Mouse (Mus musculus): Measurements from ENCODE around the gene Stam. TPM values are rescaled to one million over a fixed set of nuclear protein-coding genes. Genes with fewer than 3 reads are reported as not detected.

Gene Stam
- polyA plus RNA-seq, 1 experiment from 2014 or later = 41.4 TPM

GRCm38 (mm10) chr2:14107673-14108072 lies 33.8 kb downstream of the Stam start:
- DNase-seq (ENCODE audit: low spot score) = no peak

GRCm38 (mm10) chr2:14126387-14126786 lies 52.5 kb downstream of the Stam start:
- no peak for DNase-seq (ENCODE audit: low spot score)

- DNase-seq (ENCODE audit: low spot score) = no peak
Measured at GRCm38 (mm10) chr2:14127629-14128028, 53.7 kb downstream of the Stam start.

- peak; percentile 87 for DNase-seq (ENCODE audit: low spot score)
Measured at GRCm38 (mm10) chr2:14130641-14131339, 56.9 kb downstream of the Stam start.

- no peak for DNase-seq (ENCODE audit: low spot score)
Measured at GRCm38 (mm10) chr2:14132468-14133326, 58.8 kb downstream of the Stam start.

- no peak for DNase-seq (ENCODE audit: low spot score)
Measured at GRCm38 (mm10) chr2:14136906-14137305, 63.0 kb downstream of the Stam start.

GRCm38 (mm10) chr2:14139590-14139989 lies 65.7 kb downstream of the Stam start:
- no peak for DNase-seq (ENCODE audit: low spot score)

GRCm38 (mm10) chr2:14140044-14140443 lies 66.1 kb downstream of the Stam start:
- DNase-seq (ENCODE audit: low spot score) = no peak

GRCm38 (mm10) chr2:14145311-14145710 lies 71.4 kb downstream of the Stam start:
- no peak for DNase-seq (ENCODE audit: low spot score)

GRCm38 (mm10) chr2:14146913-14147312 lies 73.0 kb downstream of the Stam start:
- DNase-seq (ENCODE audit: low spot score) = peak; percentile 40

- DNase-seq (ENCODE audit: low spot score) = no peak
Measured at GRCm38 (mm10) chr2:14150829-14151228, 76.9 kb downstream of the Stam start.

GRCm38 (mm10) chr2:14151854-14152253 lies 78.0 kb downstream of the Stam start:
- no peak for DNase-seq (ENCODE audit: low spot score)

GRCm38 (mm10) chr2:14159047-14159446 lies 85.1 kb downstream of the Stam start:
- DNase-seq (ENCODE audit: low spot score) = no peak

- DNase-seq (ENCODE audit: low spot score) = no peak
Measured at GRCm38 (mm10) chr2:14159756-14160155, 85.9 kb downstream of the Stam start.

- DNase-seq (ENCODE audit: low spot score) = peak; percentile 30
Measured at GRCm38 (mm10) chr2:14164459-14165030, 90.6 kb downstream of the Stam start.

GRCm38 (mm10) chr2:14165066-14165465 lies 91.2 kb downstream of the Stam start:
- no peak for DNase-seq (ENCODE audit: low spot score)

GRCm38 (mm10) chr2:14165618-14166344 lies 91.9 kb downstream of the Stam start:
- DNase-seq (ENCODE audit: low spot score) = peak; percentile 25

GRCm38 (mm10) chr2:14167721-14168120 lies 93.8 kb downstream of the Stam start:
- no peak for DNase-seq (ENCODE audit: low spot score)

GRCm38 (mm10) chr2:14174334-14174733 lies 100.4 kb downstream of the Stam start, which contains the start of gene Tmem236:
TSS of gene Tmem236 (plus strand) at chr2:14174523.
- DNase-seq (ENCODE audit: low spot score) = no peak

GRCm38 (mm10) chr2:14176460-14177193 lies 102.7 kb downstream of the Stam start:
- DNase-seq (ENCODE audit: low spot score) = no peak

- no peak for DNase-seq (ENCODE audit: low spot score)
Measured at GRCm38 (mm10) chr2:14184375-14184774, 110.5 kb downstream of the Stam start.
